Mouse (Mus musculus) cerebellum, adult (tissue): ENCODE results near the gene Gan.
A peak's percentile ranks its signal among the peaks of the same experiment; 100 is the strongest.

ENCODE experiments used
- ATAC-seq: cut with Nextera tagmentation; 2 replicates; pipeline ENCODE4 v1.9.2; 2017; ENCODE audit warnings: mild to moderate bottlenecking, moderate library complexity, mixed read lengths; ENCODE audit not compliant: insufficient number of reproducible peaks, low FRiP score, low TSS enrichment

The Gan gene

DNA sequence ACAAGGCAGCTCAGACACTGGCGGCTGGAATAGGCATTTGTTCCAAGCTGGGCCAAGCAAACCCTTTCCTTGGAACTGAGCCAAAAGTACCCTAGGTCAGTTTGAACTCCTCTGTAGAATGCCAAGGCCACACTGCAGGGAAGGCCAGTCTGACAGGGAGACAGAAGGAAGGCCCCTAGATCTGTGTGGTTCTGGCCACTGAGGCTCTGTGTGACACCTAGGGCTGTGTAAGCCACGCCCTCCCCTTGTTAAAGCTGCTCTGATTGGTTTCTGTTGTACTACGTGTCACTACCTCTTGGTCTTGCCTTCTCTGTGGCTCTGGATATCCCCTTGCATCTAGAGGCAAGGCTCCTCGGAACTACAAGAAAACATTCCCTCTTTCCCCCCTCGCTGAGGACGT is 86.7 kb downstream of the Gan start:
- ATAC-seq: no peak

DNA sequence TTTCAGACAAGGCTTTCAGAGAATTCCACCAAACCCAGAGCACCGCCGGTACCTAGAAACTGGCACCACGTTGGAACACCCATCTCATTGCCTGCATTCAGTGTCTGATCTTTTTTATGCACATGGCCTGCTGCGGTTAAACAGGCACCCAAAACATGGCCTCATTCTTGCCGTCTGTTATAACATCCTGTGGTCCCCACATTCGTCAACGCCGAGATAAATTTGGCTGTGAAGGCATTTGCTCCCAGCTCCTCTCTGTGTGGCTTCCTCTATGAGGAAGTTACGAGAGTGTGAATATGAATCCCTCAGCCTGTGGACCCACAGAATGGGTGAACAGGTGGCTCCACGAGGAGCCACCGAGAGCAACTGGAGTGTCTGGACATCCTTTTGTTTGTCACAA is 90.4 kb downstream of the Gan start:
- no peak for ATAC-seq

DNA sequence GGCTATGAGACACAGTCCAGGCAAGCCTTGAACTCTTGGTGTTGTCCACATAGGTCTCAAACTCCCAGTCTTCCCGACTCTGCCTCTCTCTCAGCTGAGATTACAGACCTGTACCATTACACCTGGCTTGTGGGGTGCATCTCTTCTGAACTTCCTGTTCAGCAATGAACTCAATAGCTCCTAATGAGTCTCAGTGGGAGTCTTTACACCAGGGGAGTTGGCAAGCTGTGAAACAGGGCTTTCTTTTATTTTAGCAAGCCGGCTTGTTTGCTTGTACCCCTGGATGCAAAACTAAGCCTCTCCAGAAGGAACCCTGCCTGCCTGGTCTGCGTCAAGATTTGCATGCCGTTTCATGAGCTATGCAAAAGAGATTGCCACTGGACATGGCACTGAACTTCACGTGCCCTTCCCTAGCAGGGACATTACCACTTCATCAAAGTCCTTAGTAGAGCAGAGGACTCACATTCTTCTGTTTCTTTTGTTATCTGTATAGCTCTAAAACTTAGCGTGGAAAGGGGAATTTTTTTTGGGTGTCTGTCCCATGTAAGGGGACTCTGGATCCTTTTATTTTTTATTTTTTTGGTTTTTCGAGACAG is 93.2 kb downstream of the Gan start:
- ATAC-seq: no peak

DNA sequence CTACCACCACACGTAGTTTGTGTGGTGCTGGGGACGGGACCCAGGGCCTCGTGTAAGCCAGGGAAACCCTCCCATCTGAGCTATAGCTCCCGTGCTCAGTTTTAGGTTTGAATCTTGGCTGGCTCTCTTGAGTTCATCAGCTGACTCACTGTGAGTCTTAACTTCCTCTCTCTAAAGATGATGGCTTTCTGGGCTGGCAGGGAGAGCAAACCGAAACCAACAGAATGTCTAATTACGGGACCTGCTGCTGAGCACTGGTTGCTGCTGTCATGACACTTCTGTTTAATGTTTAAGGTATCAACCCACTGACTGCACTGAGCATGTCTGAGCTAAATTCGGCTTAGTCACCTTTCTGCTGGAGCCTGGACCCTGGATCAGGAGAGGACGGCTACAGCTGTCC is 94.7 kb downstream of the Gan start:
- no peak for ATAC-seq

DNA sequence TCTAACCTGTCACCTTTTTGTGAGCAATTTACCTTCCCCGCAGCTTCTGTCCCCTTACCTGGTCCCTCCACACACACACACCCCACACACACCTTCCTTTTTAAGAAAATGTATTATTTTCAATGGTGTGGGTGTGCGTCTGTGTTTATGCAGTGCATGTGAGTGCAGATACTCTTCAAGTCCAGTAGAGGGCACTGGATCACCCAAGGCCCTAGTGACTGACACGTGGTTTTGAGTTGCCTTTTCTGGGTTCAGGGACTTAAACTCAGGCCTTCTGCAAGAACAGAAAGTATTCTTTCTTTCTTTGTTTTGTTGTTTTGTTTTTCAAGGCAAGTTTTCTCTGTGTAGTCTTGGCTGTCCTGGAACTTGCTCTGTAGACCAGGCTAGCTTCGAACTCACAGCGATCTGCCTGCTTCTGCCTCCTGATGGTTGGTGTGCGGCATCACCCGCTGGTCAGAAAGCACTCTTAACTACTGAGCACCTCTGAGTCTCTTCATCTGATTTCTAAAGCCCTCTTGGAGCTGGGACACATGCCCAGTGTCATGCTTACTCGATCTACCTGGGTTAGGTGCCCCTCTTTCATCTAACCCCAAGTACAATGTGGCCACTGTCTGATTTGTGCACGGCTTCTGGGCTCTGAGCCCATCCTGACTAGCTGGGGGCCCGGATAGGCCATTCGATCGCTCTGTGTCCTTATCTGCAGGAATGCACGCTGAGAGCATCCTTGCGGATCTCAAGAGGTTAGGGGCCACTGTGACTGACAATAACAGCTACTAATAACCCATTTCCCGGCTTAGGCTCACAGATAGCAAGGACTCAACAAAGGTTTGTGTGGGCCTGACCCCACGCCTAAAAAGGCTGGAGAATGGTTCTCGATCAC is 95.7 kb downstream of the Gan start:
- ATAC-seq: no peak

DNA sequence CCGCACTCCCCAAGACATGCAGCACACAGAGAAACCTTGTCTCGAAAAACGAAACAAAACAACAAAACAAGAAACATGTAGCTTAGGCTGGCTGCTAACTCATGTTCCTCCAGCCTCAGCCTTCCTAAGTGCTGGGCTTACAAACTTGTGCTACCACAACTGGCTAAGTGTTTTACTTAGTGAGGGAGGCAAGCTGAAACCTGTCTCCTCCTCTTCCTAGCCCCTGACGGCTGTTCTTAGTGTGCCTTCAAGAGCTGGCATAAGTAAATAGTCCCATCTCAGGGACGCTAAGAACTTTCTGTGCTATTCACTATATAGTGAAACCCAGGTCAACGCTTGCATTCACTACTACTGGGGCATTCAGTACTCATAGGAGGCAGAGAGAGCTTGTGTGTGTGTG is 96.6 kb downstream of the Gan start:
- no peak for ATAC-seq

DNA sequence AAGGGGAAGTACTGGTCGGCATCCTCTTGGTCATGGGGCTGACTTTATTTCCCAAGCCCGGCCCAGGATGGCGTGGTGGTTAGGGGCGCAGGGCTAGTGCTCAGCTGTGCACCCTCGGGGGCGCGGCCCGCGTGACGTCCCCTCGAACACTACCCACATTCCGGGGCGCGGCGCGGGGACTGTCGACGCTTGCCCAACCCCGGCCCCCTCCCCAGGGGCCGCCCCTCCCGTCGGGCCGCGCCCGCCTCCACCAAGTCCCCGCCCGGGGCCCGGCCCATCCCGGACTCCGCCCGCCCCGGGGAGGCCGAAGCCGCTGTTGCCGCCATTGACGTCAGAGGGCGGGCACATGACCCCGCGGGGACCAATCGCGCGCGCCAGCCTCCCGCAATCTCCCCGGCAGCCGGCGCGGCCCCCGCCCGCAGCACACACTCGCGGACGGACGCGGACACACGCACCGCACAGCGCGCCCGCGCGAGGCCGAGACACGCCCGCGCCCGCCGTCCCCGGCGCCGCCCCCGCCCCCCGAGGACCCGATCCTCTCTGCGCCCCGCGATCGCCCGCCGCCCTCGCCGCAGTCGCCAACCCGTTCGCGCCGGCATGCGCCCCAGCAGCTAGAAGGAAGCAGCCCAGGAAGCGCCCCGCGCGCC is 98.5 kb downstream of the Gan start:
- ATAC-seq: peak; percentile 82

DNA sequence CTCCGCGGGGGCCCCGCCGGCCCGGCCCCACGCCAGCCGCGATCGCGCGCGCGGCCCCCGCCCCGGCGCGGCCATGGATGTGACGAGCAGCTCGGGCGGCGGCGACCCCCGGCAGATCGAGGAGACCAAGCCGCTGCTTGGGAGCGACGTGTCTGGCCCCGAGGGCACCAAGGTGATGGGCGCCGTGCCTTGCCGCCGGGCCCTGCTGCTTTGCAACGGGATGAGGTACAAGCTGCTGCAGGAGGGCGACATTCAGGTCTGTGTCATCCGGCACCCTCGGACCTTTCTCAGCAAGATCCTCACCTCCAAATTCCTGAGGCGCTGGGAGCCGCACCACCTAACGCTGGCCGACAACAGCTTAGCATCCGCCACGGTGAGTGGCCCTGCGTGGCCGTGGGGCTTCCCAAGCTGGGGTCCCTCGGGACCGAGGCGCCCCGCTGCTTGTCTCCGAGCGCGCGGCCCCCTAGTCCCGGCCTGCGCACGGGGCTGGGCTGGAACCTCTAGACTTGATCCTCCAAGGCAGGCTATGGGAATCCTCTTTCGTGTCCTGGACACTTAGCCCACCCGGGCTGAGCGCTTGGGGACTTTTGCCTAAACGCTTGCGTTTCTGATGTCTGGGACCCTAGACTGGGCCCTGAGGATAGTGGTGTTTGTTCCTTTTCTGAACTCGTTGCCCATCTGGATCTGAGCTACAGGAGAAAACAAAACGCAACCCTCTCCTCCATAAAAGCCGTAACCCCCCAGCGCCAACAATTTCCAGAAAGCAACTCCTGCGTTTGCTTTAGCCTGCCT is 99.3 kb downstream of the Gan start, which contains the start of gene Cmip:
TSS of gene Cmip (plus strand) at position 36 of the 792 bp plus-strand sequence.
- ATAC-seq: 0 out of 2 replicates have a peak, but pooled peaks have one; percentile 24

DNA sequence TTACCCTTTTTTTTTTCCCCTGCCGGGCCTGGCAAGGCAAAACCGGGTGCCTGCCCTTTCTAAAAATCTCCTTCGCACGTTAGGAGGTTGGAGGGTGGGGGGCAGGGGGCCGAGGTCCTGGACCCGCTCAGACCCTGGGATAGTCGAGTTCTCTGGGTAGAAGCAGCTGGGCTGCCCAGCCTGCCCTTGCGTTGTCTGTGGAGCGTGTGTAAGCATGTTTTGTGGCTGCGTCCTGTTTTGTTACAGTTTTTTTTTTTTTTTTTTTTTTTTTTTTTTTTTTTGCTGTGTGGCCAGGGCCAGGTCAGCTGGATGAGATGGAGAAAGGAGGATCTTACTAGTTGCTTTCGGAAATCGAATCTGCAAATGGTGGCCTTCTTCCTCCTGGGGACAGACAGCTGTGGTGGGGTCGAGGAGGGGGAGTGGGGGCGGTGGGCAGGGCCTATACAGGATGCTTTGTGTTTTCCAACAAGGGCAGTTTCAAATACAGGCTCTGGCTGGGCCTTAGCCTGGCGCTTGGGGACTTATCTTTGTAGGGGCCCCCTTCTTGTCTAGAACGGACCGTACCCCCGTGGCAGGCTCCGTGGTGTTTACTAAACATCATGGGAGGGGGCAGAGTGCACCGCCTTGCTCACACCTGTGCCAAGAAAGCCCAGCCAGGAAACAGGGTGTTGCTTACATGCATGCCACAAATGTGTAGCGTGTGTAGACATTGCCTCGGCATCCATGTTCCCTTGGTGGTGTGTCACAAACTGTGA is 100.1 kb downstream of the Gan start:
- no peak for ATAC-seq

DNA sequence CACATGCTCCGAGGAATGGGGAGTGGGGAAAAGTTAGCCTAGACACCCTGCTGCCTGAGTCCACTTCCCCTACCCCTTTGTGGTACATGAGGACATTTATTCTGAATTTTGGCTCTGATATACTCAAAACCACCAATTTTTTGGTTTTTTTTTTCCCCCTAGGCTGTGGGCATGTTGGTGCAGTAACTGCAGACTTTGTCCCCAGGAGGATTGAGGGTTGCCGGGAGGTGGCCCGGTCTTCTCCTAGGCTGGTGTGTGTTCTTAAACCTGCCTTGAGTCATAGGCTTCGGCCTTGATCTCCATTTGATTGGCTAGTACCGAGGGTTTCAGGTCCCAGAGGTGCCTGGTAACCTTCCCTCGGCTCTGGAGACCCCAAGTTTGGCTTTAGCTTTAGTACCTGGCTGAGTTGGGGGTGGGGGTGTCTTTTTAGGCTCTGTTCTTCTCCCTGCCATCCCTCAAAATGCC is 100.7 kb downstream of the Gan start:
- ATAC-seq: no peak

DNA sequence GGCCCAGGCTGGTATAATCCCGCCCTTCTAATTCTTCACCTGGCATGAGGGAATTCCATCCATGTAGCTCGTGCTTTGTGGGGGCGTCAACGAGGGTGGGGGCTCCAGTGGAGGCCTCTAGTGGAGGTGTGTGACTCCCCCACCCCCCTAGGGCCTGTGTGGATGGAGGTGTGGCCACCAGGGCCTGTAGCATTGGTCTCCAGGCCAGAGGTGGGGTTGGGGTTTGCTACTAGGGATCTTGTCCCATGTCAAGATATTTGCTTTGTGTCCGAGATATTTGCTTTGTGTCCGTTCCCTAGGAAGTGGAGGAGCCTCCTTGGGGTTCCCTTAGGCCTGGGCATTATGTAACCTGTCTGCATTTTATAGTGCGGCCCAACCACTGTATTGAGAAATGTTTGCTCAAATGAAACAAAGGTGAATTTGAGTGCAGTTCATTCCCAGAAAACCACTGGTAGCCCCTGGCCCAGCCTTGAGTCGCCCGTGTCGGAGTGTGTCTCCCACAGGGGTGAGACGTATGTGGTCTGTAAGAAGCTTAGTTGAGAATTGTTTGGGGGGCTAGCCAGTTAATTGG is 101.6 kb downstream of the Gan start:
- no peak for ATAC-seq

DNA sequence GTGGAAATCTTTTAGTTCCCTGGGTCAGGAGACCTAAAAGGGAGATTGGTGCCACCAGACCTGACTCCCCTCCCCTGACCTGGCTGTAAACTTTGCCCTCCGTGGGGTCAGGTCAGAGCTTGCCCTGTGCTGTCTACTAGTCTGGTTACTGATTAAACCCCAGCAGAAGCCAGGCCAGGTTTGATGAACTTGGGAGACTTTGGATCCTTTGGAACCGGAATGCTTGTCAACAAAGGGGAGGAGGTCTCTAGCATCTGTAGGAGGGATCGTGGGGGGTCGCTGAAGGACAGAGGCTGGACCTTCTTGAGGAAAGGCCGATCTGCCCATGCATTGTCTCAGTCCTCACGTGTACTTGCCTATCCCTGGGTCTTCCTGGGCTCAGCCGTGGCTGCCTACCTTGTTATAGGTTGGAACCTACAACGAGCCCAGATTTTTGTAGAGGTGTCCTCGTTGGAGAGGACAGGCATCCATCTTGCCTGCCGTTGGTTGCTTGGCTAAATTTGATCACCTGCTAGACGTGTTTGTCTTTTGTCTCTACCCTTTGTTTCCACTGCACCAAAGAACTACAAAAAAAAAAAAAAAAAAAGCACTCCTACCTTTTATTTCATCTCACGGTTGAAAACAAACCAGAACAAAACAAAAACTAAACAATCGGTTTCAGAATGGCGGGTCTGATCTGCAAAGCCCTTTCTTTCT is 102.4 kb downstream of the Gan start:
- ATAC-seq: no peak

DNA sequence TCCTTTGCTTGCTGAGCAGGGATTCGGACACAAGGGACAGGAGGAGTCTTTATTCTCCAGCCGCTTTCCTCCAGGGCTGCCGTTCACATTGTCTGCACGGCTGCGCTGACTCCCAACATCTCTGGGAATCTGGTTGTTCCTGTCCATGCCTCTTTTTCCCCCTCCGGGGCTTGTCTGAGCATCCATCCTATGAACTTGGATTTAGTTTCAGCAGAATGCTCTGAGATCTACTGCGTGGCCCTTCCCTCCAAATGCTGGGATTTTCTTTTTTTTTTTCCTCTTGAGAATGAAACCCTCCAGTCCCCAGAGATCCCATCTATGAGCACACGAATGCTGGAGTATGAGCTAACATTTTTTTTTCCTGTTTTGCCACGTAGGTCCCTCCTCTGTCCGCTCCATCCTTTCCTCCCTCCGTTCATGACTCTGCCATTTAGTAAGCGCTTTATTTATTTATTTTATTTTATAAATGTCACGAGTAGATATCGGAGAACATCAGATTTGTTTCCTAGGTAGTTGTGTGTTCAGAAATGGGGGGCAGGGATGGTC is 103.1 kb downstream of the Gan start:
- no peak for ATAC-seq

DNA sequence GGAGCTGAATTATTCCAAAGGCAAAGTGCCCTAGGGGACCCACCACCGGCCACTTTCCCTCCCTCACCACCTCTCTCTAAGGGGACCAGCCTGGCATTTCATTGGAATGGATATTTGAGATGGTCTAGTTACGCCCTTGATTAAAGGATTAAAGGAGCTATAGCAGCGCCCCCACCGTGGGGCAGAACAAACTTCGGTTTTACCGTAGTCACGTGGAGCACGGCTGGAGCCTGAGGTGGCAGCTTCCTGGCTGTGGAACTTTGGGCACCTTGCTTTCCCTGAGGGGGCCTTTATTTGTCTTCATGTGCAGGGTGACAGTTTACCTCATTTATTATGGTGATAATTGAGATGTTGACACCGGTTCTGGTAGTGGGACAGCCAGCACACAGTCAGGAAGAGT is 103.8 kb downstream of the Gan start:
- no peak for ATAC-seq

DNA sequence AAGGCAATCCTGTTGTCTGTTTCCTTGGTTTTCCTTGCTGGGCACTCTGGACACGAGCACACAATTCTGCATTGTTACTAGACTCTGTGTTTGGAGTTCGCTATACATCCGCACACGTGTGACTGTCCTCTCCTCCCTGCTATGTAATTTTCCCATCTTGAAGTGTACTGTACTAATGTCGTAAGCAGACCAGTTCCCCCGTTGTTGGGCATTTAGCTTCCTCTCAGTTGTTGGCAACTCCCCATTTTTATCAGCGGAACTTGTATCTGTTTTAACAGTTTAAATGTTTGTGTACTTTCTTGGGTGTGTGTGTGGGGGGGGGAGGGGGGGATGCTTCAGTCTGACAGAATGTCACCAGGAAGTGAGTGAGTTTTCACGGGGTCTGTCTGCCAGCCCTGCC is 104.8 kb downstream of the Gan start:
- no peak for ATAC-seq

DNA sequence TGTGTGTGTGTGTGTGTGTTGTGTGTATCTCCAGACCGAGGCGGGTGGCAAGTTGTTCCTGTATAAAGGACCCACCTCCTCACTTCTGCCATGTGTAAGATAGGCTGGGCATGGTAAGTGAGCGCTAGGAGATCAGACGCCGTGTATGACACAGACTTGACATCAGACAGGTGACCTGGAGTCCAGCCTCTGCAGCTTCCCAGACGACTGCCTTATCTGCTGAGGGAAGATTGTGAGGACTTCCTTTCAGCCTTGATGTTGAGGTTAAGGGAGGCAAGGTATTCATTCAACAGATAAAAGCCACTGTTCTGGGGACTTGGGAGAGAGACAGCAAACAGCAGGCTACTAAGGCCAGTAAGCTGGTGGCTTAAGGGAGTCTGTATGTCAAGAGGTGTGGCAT is 105.5 kb downstream of the Gan start:
- no peak for ATAC-seq

DNA sequence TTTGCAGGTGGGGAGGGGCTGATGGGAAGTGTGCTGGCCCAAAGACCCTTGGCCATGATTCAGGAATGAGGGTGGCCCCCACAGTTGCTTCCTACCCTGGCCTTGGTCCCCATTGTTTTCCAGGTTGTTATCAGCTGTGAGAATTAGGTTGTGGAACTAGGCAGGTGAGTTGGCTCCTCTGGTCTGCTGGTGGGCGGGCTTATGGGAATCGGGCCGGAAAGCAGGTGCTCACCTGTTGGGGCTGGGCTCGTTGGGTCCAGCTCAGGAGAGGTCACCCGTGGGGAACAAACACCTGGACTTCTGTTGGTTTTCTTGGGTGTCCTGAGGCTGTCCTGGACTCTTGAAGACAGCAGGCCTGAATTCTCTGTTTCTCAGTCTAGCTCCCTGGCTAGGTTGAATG is 107.1 kb downstream of the Gan start:
- no peak for ATAC-seq
